Comparison of ENCODE assay signal across 27 mouse cellular contexts in the genomic region with DNA sequence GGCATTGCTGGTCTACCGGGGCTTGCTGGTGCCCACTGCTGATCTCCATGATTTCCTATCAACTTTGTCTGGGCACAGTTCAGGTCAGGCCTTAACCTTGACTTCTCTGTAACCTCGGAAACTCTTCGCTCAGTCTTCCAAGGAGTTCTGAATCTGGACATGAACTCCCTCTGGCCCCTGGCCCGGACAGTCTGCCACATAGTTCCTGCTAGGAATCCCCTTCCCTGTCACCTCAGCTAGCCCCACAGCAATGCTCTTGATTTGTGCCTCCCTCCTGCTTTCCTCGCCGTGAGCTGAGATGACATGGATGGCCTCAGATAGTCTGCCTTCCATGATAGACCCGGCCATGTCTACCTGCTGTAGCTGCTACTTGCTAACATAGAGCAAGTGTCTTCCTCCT. TPM values are rescaled to one million over a fixed set of nuclear protein-coding genes. Genes with fewer than 3 reads are reported as not detected.
A peak's percentile ranks its signal among the peaks of the same experiment; 100 is the strongest.
DNase-seq lines count a peak whose midpoint lies in the region; ATAC-seq and TF ChIP-seq lines count a peak whose summit lies in the region.
"Had no signal": no experiment of that assay in that cellular context is flagged by ENCODE, and none has a peak within 500 bp of the region (broad histone marks: within the 10 kb centered on the region; RNA-seq: fewer than 3 reads in every experiment).

No protein-coding gene starts in this region.

- intact Hi-C loops in gastrocnemius, adult 2 months (cut with DNase I), result no loop called here
- intact Hi-C loops in gastrocnemius, postnatal 36 days (cut with DNase I), result no loop called here

- peak overlapping the region; percentile 57 for H3K27ac ChIP-seq in gastrocnemius, adult 2 months
- H3K27ac ChIP-seq: embryonic facial prominence, embryonic 12.5 days; embryonic facial prominence, embryonic 15.5 days; hindbrain, embryonic 12.5 days; hindbrain, embryonic 15.5 days had no signal

- no peak for TF ChIP-seq CTCF in gastrocnemius, adult 2 months (IDR thresholded peaks at IDR 0.05)

- DNase-seq in gastrocnemius, adult 2 months, result peak; percentile 70
- no peak for DNase-seq in gastrocnemius, postnatal 36 days
- DNase-seq in testis, postnatal 10 days (ENCODE audit: low spot score), result peak; percentile 51
- no peak for DNase-seq in testis, postnatal 14 days (ENCODE audit: low spot score)
- DNase-seq in gastrocnemius, postnatal 25 days, result peak; percentile 38
- DNase-seq in kidney, postnatal 14 days, result no peak
- DNase-seq: adrenal gland, postnatal 10 days; adrenal gland, postnatal 36 days; B cell, adult 2 months; cerebellum, adult 18-20 months; cerebellum, adult 9-10 months; cerebellum, postnatal 14 days; forebrain, postnatal 0 days had no signal

- H3K4me3 ChIP-seq in gastrocnemius, adult 2 months, result no peak overlapping the region
- H3K4me3 ChIP-seq: embryonic facial prominence, embryonic 12.5 days; embryonic facial prominence, embryonic 15.5 days; hindbrain, embryonic 12.5 days; hindbrain, embryonic 15.5 days had no signal

- ATAC-seq in megakaryocyte progenitor cell, adult 5-6 weeks (replicated peaks; ENCODE audit: poor library complexity), result no peak
- ATAC-seq: forebrain, embryonic 14.5 days; forebrain, postnatal 0 days; intestine, postnatal 0 days; Patski had no signal

RNA-seq across cellular contexts. Expression of gene Ccdc110, which starts 14.0 kb away (rescaled TPM):
- total RNA-seq in gastrocnemius, adult 2 months (2021), result not detected
- total RNA-seq in gastrocnemius, postnatal 36 days (2021), result not detected
- not detected for total RNA-seq in gastrocnemius, postnatal 25 days (2021)
- not detected in 2 replicates for total RNA-seq in megakaryocyte progenitor cell, adult 5-6 weeks (2015)
- not detected in 2 replicates for total RNA-seq in megakaryocyte progenitor cell, adult 5-6 weeks (2017)
- total RNA-seq: adrenal gland, adult 18-20 months; adrenal gland, postnatal 36 days; CH12.LX; G1E; granulocyte monocyte progenitor cell, adult 5-6 weeks; heart, adult 8-10 months; hematopoietic stem cell, adult 5-6 weeks had no signal

RNA-seq across cellular contexts. Expression of gene Pdlim3, which starts 35.1 kb away (rescaled TPM):
- total RNA-seq in gastrocnemius, adult 2 months (2021), result 100 to 1,000 TPM; 516 to 675 TPM
- total RNA-seq in gastrocnemius, postnatal 36 days (2021), result 100 to 1,000 TPM; 579 to 670 TPM
- 100 to 1,000 TPM; 619 to 821 TPM for total RNA-seq in gastrocnemius, postnatal 25 days (2021)
- total RNA-seq in megakaryocyte progenitor cell, adult 5-6 weeks (2015), result not detected in 2 replicates
- not detected in 2 replicates for total RNA-seq in megakaryocyte progenitor cell, adult 5-6 weeks (2017)
- total RNA-seq: granulocyte monocyte progenitor cell, adult 5-6 weeks; hematopoietic stem cell, adult 5-6 weeks had no signal

RNA-seq across cellular contexts. Expression of gene 1700029J07Rik, which starts 54.7 kb away (rescaled TPM):
- total RNA-seq in gastrocnemius, adult 2 months (2021), result under 1 TPM; 0.28 to 0.59 TPM
- total RNA-seq in gastrocnemius, postnatal 36 days (2021), result under 1 TPM; 0.27 to 0.31 TPM
- under 1 TPM; 0.16 to 0.61 TPM for total RNA-seq in gastrocnemius, postnatal 25 days (2021)
- total RNA-seq in megakaryocyte progenitor cell, adult 5-6 weeks (2015), result 0.79 and 1.6 TPM in 2 replicates
- total RNA-seq in megakaryocyte progenitor cell, adult 5-6 weeks (2017), result 0.21 and 1.3 TPM in 2 replicates

RNA-seq across cellular contexts. Expression of gene Ufsp2, which starts 54.9 kb away (rescaled TPM):
- total RNA-seq in gastrocnemius, adult 2 months (2021), result 10 to 100 TPM; 36.0 to 43.8 TPM
- total RNA-seq in gastrocnemius, postnatal 36 days (2021), result 10 to 100 TPM; 34.8 to 39.5 TPM
- 10 to 100 TPM; 39.0 to 41.3 TPM for total RNA-seq in gastrocnemius, postnatal 25 days (2021)
- 88.7 and 89.0 TPM in 2 replicates for total RNA-seq in megakaryocyte progenitor cell, adult 5-6 weeks (2015)
- 149 and 162 TPM in 2 replicates for total RNA-seq in megakaryocyte progenitor cell, adult 5-6 weeks (2017)

Comparison
In these comparisons a context has a peak if more than half of its experiments do, and no peak if none do; other contexts are left out.
1. DNase-seq: peak in gastrocnemius, adult 2 months (single experiment), testis, postnatal 10 days (single experiment) and gastrocnemius, postnatal 25 days (single experiment); none in gastrocnemius, postnatal 36 days (0 of 2), testis, postnatal 14 days (single experiment) and kidney, postnatal 14 days (single experiment).
2. RNA of gene Pdlim3, which starts 35.1 kb away (total RNA-seq): 619 to 821 TPM in gastrocnemius, postnatal 25 days, 516 to 675 TPM in gastrocnemius, adult 2 months and 579 to 670 TPM in gastrocnemius, postnatal 36 days; not detected in megakaryocyte progenitor cell, adult 5-6 weeks; every median in the first group is over 100 times any median in the second.